In the genomic region with DNA sequence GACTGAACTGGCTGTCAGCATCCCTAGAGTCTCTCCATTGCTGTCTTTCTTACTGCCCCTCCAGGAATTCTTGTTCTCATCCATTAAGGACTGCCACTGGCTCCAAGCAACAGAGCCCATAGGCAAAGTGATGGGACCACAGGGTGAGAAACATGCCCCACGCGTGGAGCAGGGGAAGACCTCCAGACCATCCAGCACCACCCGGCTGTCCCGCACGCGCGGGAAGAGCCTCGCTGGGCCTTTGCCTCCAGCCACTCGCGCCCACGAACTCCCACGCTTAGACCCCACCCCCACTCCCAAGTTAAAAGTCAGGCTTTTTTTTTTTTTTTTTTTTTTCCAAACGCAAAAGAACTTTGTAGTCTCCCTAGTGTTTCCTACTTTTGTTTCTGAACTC, we compare ENCODE assay signal across 8 mouse cellular contexts. TPM values are rescaled to one million over a fixed set of nuclear protein-coding genes. Genes with fewer than 3 reads are reported as not detected.
DNase-seq lines count a peak whose midpoint lies in the region; ATAC-seq and TF ChIP-seq lines count a peak whose summit lies in the region.
"Had no signal": no experiment of that assay in that cellular context is flagged by ENCODE, and none has a peak within 500 bp of the region (broad histone marks: within the 10 kb centered on the region; RNA-seq: fewer than 3 reads in every experiment).

No protein-coding gene starts in this region.

- no peak overlapping the region for H3K27ac ChIP-seq in ES-E14 (ENCODE audit: insufficient read depth, low read depth, low read length, poor library complexity, severe bottlenecking)
- H3K27ac ChIP-seq in heart, embryonic 11.5 days (ENCODE audit: low read depth, low read length) = no peak overlapping the region
- H3K27ac ChIP-seq in limb, embryonic 13.5 days = peak overlapping the region; percentile 58; the same call in 1 of the 2 replicates
- no peak overlapping the region for H3K27ac ChIP-seq in olfactory bulb, adult 2 months (ENCODE audit: insufficient read depth, low read depth, low read length)

- no peak for TF ChIP-seq POLR2A in olfactory bulb, adult 2 months (IDR thresholded peaks at IDR 0.05; ENCODE audit: insufficient read depth, low read depth, low read length)

- no peaks in the 10 kb centered on the region for H3K4me1 ChIP-seq in ES-E14 (ENCODE audit: control insufficient read depth in 2 of 2, insufficient read depth in 2 of 2, low read length in 2 of 2, poor library complexity in 1 of 2)
- H3K4me1 ChIP-seq in heart, embryonic 11.5 days (ENCODE audit: control insufficient read depth, insufficient read depth, low read length) = no peaks in the 10 kb centered on the region
- H3K4me1 ChIP-seq in limb, embryonic 13.5 days = peaks cover 44% of the 10 kb centered on the region
- H3K4me1 ChIP-seq in olfactory bulb, adult 2 months (ENCODE audit: control insufficient read depth, insufficient read depth, low read length) = peaks cover 13% of the 10 kb centered on the region

- no peak for TF ChIP-seq CTCF in olfactory bulb, adult 2 months (IDR thresholded peaks at IDR 0.05; ENCODE audit: insufficient read depth, low read depth, low read length)

- WGBS in heart, embryonic 11.5 days (ENCODE audit: insufficient replicate concordance) = 3% methylated on average over 13 of the region's 13 CpGs
- 1% methylated on average over 13 of the region's 13 CpGs for WGBS in limb, embryonic 13.5 days
- 18% methylated on average over 13 of the region's 13 CpGs for WGBS in olfactory bulb, adult 2 months

- no peaks in the 10 kb centered on the region for H3K9me3 ChIP-seq in ES-E14 (ENCODE audit: control insufficient read depth, insufficient read depth, low read depth, low read length)
- H3K9me3 ChIP-seq in heart, embryonic 11.5 days (replicated peaks; ENCODE audit: control insufficient read depth, low read length) = no peaks in the 10 kb centered on the region
- no peaks in the 10 kb centered on the region for H3K9me3 ChIP-seq in limb, embryonic 13.5 days

- H3K27me3 ChIP-seq in heart, embryonic 11.5 days (ENCODE audit: control insufficient read depth, insufficient read depth, low read length) = no peaks in the 10 kb centered on the region
- H3K27me3 ChIP-seq in limb, embryonic 13.5 days = no peaks in the 10 kb centered on the region

- DNase-seq in B cell, adult 2 months = peak; percentile 11 to 16
- DNase-seq in ES-E14 (ENCODE audit: low read depth, low spot score) = no peak
- no peak for DNase-seq in cerebellum, adult 11 months
- DNase-seq in ovary, postnatal 10 days (ENCODE audit: low spot score) = no peak

- no peak for ATAC-seq in heart, embryonic 11.5 days (replicated peaks; ENCODE audit: insufficient number of reproducible peaks, low FRiP score, low TSS enrichment)
- ATAC-seq in limb, embryonic 13.5 days (ENCODE audit: low FRiP score, low read depth) = no peak

- H3K4me3 ChIP-seq in ES-E14 (ENCODE audit: insufficient read depth in 1 of 2, low read depth in 1 of 2, low read length in 2 of 2, poor library complexity in 1 of 2, severe bottlenecking in 1 of 2) = peak overlapping the region; percentile 71 to 85
- peak overlapping the region; percentile 74 for H3K4me3 ChIP-seq in heart, embryonic 11.5 days (ENCODE audit: low read depth, low read length)
- peak overlapping the region; percentile 72 for H3K4me3 ChIP-seq in limb, embryonic 13.5 days
- peak overlapping the region; percentile 50 for H3K4me3 ChIP-seq in olfactory bulb, adult 2 months (ENCODE audit: insufficient read depth, low read depth, low read length)

- H3K36me3 ChIP-seq in ES-E14 (ENCODE audit: control insufficient read depth, insufficient read depth, low read length, poor library complexity, severe bottlenecking) = no peaks in the 10 kb centered on the region
- H3K36me3 ChIP-seq in heart, embryonic 11.5 days (ENCODE audit: control insufficient read depth, insufficient read depth, low read length) = no peaks in the 10 kb centered on the region
- no peaks in the 10 kb centered on the region for H3K36me3 ChIP-seq in limb, embryonic 13.5 days

- no peak overlapping the region for H3K9ac ChIP-seq in ES-E14 (ENCODE audit: insufficient read depth, low read depth, low read length, poor library complexity, severe bottlenecking)
- H3K9ac ChIP-seq in heart, embryonic 11.5 days (ENCODE audit: low read depth, low read length) = peak overlapping the region; percentile 94
- peak overlapping the region; percentile 90 for H3K9ac ChIP-seq in limb, embryonic 13.5 days

- H3K4me2 ChIP-seq in heart, embryonic 11.5 days = peak overlapping the region; percentile 92
- peak overlapping the region; percentile 94 for H3K4me2 ChIP-seq in limb, embryonic 13.5 days (replicated peaks)

- in situ Hi-C loops in ES-E14 (cut with MboI; ENCODE audit: low sequenced_read_pairs in 2 of 2, unreplicated experiment in 2 of 2) = no loop called here

TF ChIP-seq in ES-E14, 5 proteins besides CTCF, POLR2A, EP300 and RAD21:
- TF ChIP-seq CHD2 (IDR thresholded peaks at IDR 0.05; ENCODE audit: low read depth, low read length) = no peak
- peak; percentile 16; the same call in 1 of the 2 replicates for TF ChIP-seq ZNF384 (IDR thresholded peaks at IDR 0.05; ENCODE audit: low read depth, low read length)
TF ChIP-seq in ES-E14: peak in this region for 1.

RNA-seq across cellular contexts. Expression of a gene that starts 0.7 kb away (rescaled TPM):
- 3.3 and 7.4 TPM in 2 replicates for total RNA-seq in ES-E14 (2012; rRNA removed)
- polyA plus RNA-seq in heart, embryonic 11.5 days (2014; fragmentation: Nextera tagmentation; extraction: Ambion mirVana) = 6.3 and 7.8 TPM in 2 replicates
- 12.4 and 14.1 TPM in 2 replicates for polyA plus RNA-seq in limb, embryonic 13.5 days (2015; fragmentation: Nextera tagmentation; extraction: Ambion mirVana)
- polyA plus RNA-seq in olfactory bulb, adult 2 months (2012; ENCODE audit: insufficient read depth, insufficient read length, low replicate concordance, missing spikeins) = not detected in 2 replicates

RNA-seq across cellular contexts. Expression of a gene that starts 21.7 kb away (rescaled TPM):
- not detected in 2 replicates for total RNA-seq in ES-E14 (2012; rRNA removed)
- polyA plus RNA-seq in heart, embryonic 11.5 days (2014; fragmentation: Nextera tagmentation; extraction: Ambion mirVana) = not detected in 2 replicates
- not detected in 2 replicates for polyA plus RNA-seq in limb, embryonic 13.5 days (2015; fragmentation: Nextera tagmentation; extraction: Ambion mirVana)
- polyA plus RNA-seq in olfactory bulb, adult 2 months (2012; ENCODE audit: insufficient read depth, insufficient read length, low replicate concordance, missing spikeins) = not detected in 2 replicates
- total RNA-seq: gastrocnemius, postnatal 4 days had no signal

RNA-seq across cellular contexts. Expression of a gene that starts 39.9 kb away (rescaled TPM):
- total RNA-seq in ES-E14 (2012; rRNA removed) = 11.8 and 12.4 TPM in 2 replicates
- 0.56 and 0.76 TPM in 2 replicates for polyA plus RNA-seq in heart, embryonic 11.5 days (2014; fragmentation: Nextera tagmentation; extraction: Ambion mirVana)
- polyA plus RNA-seq in limb, embryonic 13.5 days (2015; fragmentation: Nextera tagmentation; extraction: Ambion mirVana) = 9.9 and 10.6 TPM in 2 replicates
- polyA plus RNA-seq in olfactory bulb, adult 2 months (2012; ENCODE audit: insufficient read depth, insufficient read length, low replicate concordance, missing spikeins) = not detected in 2 replicates

Comparison
In these comparisons a context has a peak if more than half of its experiments do, and no peak if none do; other contexts are left out.
1. DNase-seq: peak in B cell, adult 2 months (2 of 2); none in ES-E14 (single experiment), cerebellum, adult 11 months (single experiment) and ovary, postnatal 10 days (single experiment).
2. Peak in every context shown above with its lines, with median percentiles within 50 percentile points of each other: H3K4me3 ChIP-seq.